Mouse (Mus musculus) layer of hippocampus, postnatal 14 days (tissue): ENCODE data around the gene Scel. TPM values are rescaled to one million over a fixed set of nuclear protein-coding genes. Genes with fewer than 3 reads are reported as not detected.
A peak's percentile ranks its signal among the peaks of the same experiment; 100 is the strongest.

Experiments
- DNase-seq, 2 experiments: peaks; one replicate each; pipeline ENCODE4 v3.0.0; 2021 to 2022; ENCODE audit warnings: low spot score in 2 of 2, mixed read lengths in 1 of 2
- microRNA-seq, 2 experiments: library from miRNA; unstranded; fragments of <30 nt; microRNA quantifications; one replicate each; pipeline ENCODE4 v1.2.0; 2021
- total RNA-seq, 2 experiments: library from RNA; stranded (reverse); gene quantifications; 2 replicates each; pipeline ENCODE4 v1.2.3; 2021

The Scel gene
- total RNA-seq, 2 experiments from 2014 or later: 0.55 to 1.1 TPM

DNA sequence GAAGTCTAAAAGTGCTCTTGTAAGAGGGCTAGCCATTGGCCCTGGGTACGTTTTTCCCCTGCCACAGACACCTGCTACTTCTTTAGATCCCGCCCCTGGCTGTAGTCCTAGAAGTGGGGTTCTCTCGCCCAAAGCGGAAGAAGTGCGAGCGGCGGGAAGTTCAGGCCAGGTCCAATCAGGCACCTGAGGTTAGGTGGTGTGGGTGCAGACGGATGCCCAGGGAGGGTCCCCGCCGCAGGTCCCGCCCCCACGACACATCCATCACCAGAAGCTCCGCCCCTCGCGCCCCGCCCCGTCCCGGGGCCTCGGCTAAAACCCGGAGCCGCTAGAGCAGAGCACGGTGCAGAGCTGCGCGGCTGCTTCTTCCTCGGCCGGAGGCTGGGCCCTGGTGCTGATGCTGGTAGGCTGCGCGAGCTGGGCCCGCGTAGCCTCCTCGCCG lies 136.8 kb downstream of the Scel start, which contains the start of gene Slain1:
Gene Slain1, plus strand, starts transcription at position 333 of the 439 bp plus-strand sequence.
- DNase-seq: peak; percentile 88 to 94

DNA sequence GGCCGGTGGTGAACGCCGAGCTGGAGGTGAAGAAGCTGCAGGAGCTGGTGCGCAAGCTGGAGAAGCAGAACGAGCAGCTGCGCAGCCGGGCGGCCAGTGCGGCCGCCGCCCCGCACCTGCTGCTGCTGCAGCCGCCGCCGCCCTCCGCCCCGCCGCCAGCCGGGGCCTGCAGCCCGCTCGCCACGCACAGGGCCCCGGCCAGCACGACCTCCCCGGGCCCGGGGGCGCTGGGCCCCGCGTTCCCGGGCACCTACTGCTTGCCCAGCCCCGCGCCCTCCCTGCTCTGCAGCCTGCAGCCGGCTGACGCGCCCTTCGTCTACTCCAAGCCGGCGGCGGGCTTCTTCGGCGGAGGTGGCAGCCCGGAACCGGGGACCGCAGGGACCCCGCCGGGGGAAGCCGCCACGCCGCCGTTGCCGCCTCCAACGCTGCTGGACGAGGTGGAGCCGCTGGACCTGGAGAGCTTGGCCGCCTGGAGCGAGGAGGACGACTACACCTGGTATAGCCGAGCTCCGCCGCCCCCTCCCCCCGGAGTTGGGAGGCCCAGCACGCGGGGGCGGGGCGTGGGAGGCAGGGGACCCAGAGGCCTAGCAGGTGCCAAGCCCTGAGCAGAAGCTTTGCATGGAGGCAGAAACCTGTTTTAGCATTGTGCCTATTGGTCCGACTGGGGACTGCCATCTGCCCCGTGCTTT lies 137.4 kb downstream of the Scel start:
- DNase-seq: peak; percentile 71 to 76

DNA sequence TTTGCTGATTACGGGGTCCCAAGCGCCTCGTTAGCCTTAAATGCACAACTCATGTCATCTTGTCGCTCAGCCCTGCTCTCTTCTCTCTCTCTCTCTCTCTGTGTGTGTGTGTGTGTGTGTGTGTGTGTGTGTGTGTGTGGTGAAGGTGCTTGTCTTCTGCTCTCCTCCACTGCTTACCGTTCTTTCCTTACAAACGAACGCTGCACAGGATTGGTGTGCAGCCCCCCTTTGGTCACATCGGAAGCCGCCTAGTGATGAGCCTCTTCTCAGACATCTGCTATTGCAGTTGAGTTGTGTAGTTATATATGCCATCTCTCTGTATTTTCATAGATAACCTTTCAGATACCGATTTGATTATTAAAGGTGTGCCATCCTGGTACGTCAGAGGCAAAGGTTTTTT lies 138.0 kb downstream of the Scel start:
- no peak for DNase-seq

DNA sequence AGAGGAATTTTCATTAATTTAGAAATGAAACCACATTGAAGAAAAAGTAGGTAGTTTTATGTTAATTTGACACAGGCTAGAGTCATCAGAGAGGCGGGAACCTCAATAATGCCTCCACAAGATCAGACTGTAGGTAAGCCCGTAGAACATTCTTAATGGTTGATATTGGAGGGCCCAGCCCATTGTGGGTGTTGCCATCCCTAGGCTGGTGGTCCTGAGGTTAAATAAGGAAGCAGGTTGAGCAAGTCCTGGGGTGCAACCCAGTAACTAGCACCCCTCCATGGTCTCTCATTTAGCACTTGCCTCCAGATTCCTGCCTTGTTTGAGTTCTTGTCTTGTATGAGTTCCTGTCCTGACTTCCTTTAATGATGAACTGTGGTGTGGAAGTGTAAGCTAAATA lies 138.4 kb downstream of the Scel start:
- DNase-seq: no peak

DNA sequence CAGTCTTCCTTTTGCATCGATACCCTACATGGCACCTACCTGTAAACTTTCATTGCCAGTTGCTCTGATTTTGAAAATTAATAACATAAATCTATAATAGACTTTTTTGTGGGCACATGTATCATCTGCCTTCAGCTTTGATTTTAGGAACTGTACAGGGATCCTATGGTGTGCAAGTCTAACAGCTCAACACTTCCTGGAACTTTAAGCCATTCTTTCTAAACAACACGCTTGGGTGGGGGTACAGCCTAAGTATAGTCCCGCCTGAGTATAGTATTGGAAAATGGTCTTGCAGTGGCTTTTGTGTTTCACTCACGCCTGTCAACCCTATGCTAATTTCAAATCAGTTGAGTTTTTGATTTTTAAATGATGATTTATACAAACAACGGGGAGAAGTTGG lies 139.4 kb downstream of the Scel start:
- no peak for DNase-seq

DNA sequence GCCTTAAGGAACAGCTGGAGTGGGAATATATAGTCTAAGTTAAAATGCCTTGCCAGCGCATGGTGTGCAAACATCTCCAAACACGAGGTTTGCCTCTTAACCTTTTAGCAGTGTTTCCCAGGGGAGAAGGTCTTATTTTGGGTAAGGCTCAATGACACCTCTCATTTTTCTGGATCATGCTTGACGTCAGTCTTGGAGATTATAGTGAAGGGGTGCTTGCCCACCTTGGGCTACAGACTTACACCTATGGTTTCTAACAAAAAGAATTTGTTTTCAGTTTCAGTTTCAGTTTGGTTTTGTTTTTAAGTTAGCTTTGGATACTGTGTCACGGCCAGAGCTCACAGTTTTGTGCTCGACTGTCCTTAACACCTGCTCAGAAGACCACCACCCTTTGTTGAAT lies 140.7 kb downstream of the Scel start:
- DNase-seq: no peak

DNA sequence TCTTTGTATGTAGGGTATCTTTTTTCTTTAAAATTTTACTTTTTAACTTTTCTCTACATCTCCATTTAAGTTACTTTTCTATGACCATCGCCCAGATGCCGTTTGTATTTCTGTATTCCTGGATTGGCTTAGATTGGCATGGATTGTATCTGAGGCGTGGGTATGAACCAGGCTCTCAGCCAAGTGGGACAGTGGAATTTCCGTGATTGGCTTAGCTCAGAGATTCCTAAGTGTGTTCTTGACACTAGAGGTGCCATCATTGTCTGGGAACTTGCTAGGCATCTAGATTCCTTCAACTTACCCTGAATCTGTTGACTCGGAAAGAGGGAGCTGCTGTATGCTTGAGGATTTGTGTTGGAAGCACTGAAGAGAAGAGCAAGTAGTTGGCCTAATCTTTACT lies 142.3 kb downstream of the Scel start:
- no peak for DNase-seq

DNA sequence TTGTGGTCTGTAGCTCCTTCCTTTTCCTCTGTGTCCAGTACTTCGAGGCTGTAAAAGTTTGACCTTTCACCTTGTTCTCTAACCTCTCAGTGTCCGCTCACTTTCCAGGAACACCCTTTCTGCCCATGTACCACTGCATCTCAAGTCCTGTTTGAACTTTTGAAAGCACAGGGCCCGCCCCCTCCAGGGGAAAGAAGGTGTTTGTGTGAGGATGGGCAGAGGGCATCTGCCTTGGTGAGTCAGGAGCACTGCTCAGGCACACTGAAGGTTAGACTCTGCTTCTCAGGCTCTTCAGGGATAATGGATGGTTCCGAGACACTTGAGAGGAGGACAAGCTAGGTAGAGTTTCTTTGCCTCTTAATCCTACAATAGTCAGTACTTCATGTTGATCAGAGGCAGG lies 144.7 kb downstream of the Scel start:
- no peak for DNase-seq

Small RNA genes lying within 50 kb of the gene (microRNA-seq; reads per million reads assigned to microRNA genes)
- 0 reads per million in 2 experiments for gene Gm22877

Other genes with a start within 250 kb of the Scel start
- 100 to 1,000 TPM; 148 to 157 TPM for gene Mycbp2, start 166.5 kb upstream of the Scel start, total RNA-seq
- 10 to 100 TPM; 54.8 to 55.4 TPM for gene Slain1, start 136.9 kb downstream of the Scel start, total RNA-seq